Mouse (Mus musculus): ENCODE results near the gene Park7.

- no peak for TF ChIP-seq CTCF (IDR thresholded peaks at IDR 0.05; ENCODE audit: insufficient read depth, low read length)
- TF ChIP-seq POLR2A (IDR thresholded peaks at IDR 0.05; ENCODE audit: borderline replicate concordance, extremely low read depth, low read depth, low read length) = no peak
Observed at GRCm38 (mm10) chr4:150872139-150872651, 42.0 kb downstream of the Park7 start.
